Mouse (Mus musculus) MEL (cell line): ENCODE measurements around the gene Pinlyp. TPM values are rescaled to one million over a fixed set of nuclear protein-coding genes. Genes with fewer than 3 reads are reported as not detected.

Experiments
- DNase-seq: peaks from one replicate; pipeline ENCODE4 v3.0.0; 2011; ENCODE audit warnings: low read depth, low spot score
- H3K27ac ChIP-seq: 2 replicates; pipeline ENCODE4 v1.5.1; 2012; ENCODE audit warnings: low read depth, mild to moderate bottlenecking, control low read depth, low read length, moderate library complexity; ENCODE audit not compliant: control insufficient read depth
- H3K27me3 ChIP-seq, 2 experiments: fragments of 150-350 bp in 1 of 2; sonication (generic) in 1 of 2; 2 replicates each; pipeline ENCODE4 v1.6.1; 2012; ENCODE audit warnings: low read length in 2 of 2, mild to moderate bottlenecking in 2 of 2, improper control_type of control experiment in 1 of 2, moderate library complexity in 1 of 2; ENCODE audit not compliant: insufficient read depth in 2 of 2, control insufficient read depth in 1 of 2
- H3K36me3 ChIP-seq, 2 experiments: 2 replicates each; pipeline ENCODE4 v1.6.1; 2012 to 2014; ENCODE audit warnings: low read length in 2 of 2, improper control_type of control experiment in 1 of 2, inconsistent platforms in 1 of 2, mild to moderate bottlenecking in 1 of 2; ENCODE audit not compliant: insufficient read depth in 2 of 2, control insufficient read depth in 1 of 2
- H3K4me1 ChIP-seq, 2 experiments: fragments of 150-350 bp in 1 of 2; sonication (generic) in 1 of 2; 2 replicates each; pipeline ENCODE4 v1.6.1; 2012; ENCODE audit warnings: low read length in 2 of 2, improper control_type of control experiment in 1 of 2, mild to moderate bottlenecking in 1 of 2; ENCODE audit not compliant: insufficient read depth in 2 of 2, control insufficient read depth in 1 of 2
- H3K4me3 ChIP-seq, 2 experiments: fragments of 150-350 bp in 1 of 2; sonication (generic) in 1 of 2; 2 replicates each; pipeline ENCODE4 v1.5.1; 2012; ENCODE audit warnings: low read depth in 2 of 2, low read length in 2 of 2, mild to moderate bottlenecking in 2 of 2, moderate library complexity in 2 of 2, control low read depth in 1 of 2, improper control_type of control experiment in 1 of 2; ENCODE audit not compliant: control insufficient read depth in 1 of 2, insufficient read depth in 1 of 2
- H3K79me2 ChIP-seq: 2 replicates; pipeline ENCODE4 v1.6.1; 2012; ENCODE audit warnings: mild to moderate bottlenecking, low read length, moderate library complexity; ENCODE audit not compliant: control insufficient read depth, poor library complexity, insufficient read depth
- H3K9ac ChIP-seq: 2 replicates; pipeline ENCODE4 v1.6.1; 2012; ENCODE audit warnings: low read depth, mild to moderate bottlenecking, control low read depth, low read length, moderate library complexity; ENCODE audit not compliant: control insufficient read depth, poor library complexity, severe bottlenecking
- H3K9me3 ChIP-seq: fragments of 150-350 bp; sonication (generic); replicated peaks from 2 replicates; pipeline ENCODE4 v1.6.1; 2012; ENCODE audit warnings: mild to moderate bottlenecking, low read length, improper control_type of control experiment, moderate library complexity; ENCODE audit not compliant: insufficient read depth
- BHLHE40 ChIP-seq: IDR thresholded peaks from 2 replicates; pipeline ENCODE4 v1.6.1; 2012; ENCODE audit warnings: low read depth, mild to moderate bottlenecking, inconsistent platforms, low read length, improper control_type of control experiment, borderline replicate concordance
- E2F4 ChIP-seq: IDR thresholded peaks from 2 replicates; pipeline ENCODE4 v1.6.1; 2011; ENCODE audit warnings: low read depth, low read length, improper control_type of control experiment, borderline replicate concordance
- EP300 ChIP-seq, 2 experiments: IDR thresholded peaks; 2 replicates each; pipeline ENCODE4 v1.6.1; 2011; ENCODE audit warnings: improper control_type of control experiment in 2 of 2, low read length in 2 of 2, low read depth in 1 of 2, mild to moderate bottlenecking in 1 of 2
- ETS1 ChIP-seq: IDR thresholded peaks from 2 replicates; pipeline ENCODE4 v1.6.1; 2012; ENCODE audit warnings: low read depth, mild to moderate bottlenecking, inconsistent platforms, low read length, improper control_type of control experiment, moderate library complexity
- JUND ChIP-seq: IDR thresholded peaks from 2 replicates; pipeline ENCODE4 v1.6.1; 2011; ENCODE audit warnings: low read depth, mild to moderate bottlenecking, improper control_type of control experiment, low read length
- KAT2A ChIP-seq: conservative IDR thresholded peaks from 2 replicates; pipeline ENCODE4 v1.6.1; 2012; ENCODE audit warnings: low read depth, low read length, improper control_type of control experiment, inconsistent platforms
- MAX ChIP-seq: IDR thresholded peaks from 2 replicates; pipeline ENCODE4 v1.6.1; 2011; ENCODE audit warnings: low read length, improper control_type of control experiment
- MAZ ChIP-seq: IDR thresholded peaks from 2 replicates; pipeline ENCODE4 v1.6.1; 2012; ENCODE audit warnings: low read depth, mild to moderate bottlenecking, inconsistent platforms, low read length, improper control_type of control experiment
- MEF2A ChIP-seq: IDR thresholded peaks from 2 replicates; pipeline ENCODE4 v1.6.1; 2014; ENCODE audit warnings: low read depth, mild to moderate bottlenecking, inconsistent platforms, low read length, improper control_type of control experiment; ENCODE audit not compliant: poor library complexity, insufficient replicate concordance, severe bottlenecking; ENCODE audit errors: extremely low read depth
- MYB ChIP-seq: IDR thresholded peaks from 2 replicates; pipeline ENCODE4 v1.6.1; 2011; ENCODE audit warnings: mild to moderate bottlenecking, low read depth, low read length, improper control_type of control experiment
- MYC ChIP-seq: IDR thresholded peaks from 2 replicates; pipeline ENCODE4 v1.6.1; 2011; ENCODE audit warnings: low read depth, mild to moderate bottlenecking, low read length, improper control_type of control experiment, moderate library complexity
- POLR2A ChIP-seq, 2 experiments: IDR thresholded peaks; 2 replicates each; pipeline ENCODE4 v1.6.1; 2011 to 2012; ENCODE audit warnings: low read length in 2 of 2, mild to moderate bottlenecking in 2 of 2, control low read depth in 1 of 2, improper control_type of control experiment in 1 of 2, low read depth in 1 of 2, moderate library complexity in 1 of 2; ENCODE audit not compliant: control insufficient read depth in 1 of 2, insufficient read depth in 1 of 2, poor library complexity in 1 of 2
- POLR2AphosphoS2 ChIP-seq: IDR thresholded peaks from 2 replicates; pipeline ENCODE4 v1.6.1; 2011; ENCODE audit warnings: low read length, improper control_type of control experiment
- POLR2AphosphoS5 ChIP-seq: IDR thresholded peaks from 2 replicates; pipeline ENCODE4 v1.6.1; 2012; ENCODE audit warnings: low read depth, borderline replicate concordance, mild to moderate bottlenecking, inconsistent platforms, low read length, moderate library complexity, mixed read lengths
- RAD21 ChIP-seq: IDR thresholded peaks from 2 replicates; pipeline ENCODE4 v1.6.1; 2011; ENCODE audit warnings: mild to moderate bottlenecking, low read depth, low read length, improper control_type of control experiment
- TAL1 ChIP-seq: IDR thresholded peaks from 2 replicates; pipeline ENCODE4 v1.6.1; 2012; ENCODE audit warnings: mild to moderate bottlenecking, inconsistent platforms, low read length, moderate library complexity, mixed read lengths
- TBP ChIP-seq: IDR thresholded peaks from 2 replicates; pipeline ENCODE4 v1.8.0; 2011; ENCODE audit warnings: low read depth, low read length, improper control_type of control experiment
- USF1 ChIP-seq: IDR thresholded peaks from 2 replicates; pipeline ENCODE4 v1.6.1; 2014; ENCODE audit warnings: low read depth, mild to moderate bottlenecking, inconsistent platforms, low read length, improper control_type of control experiment, moderate library complexity
- polyA plus RNA-seq, 2 experiments: library from polyadenylated mRNA; stranded (reverse) in 1 of 2; unstranded in 1 of 2; fragments of >175 nt in 1 of 2; fragments of >200 nt in 1 of 2; gene quantifications; 2 replicates each; pipeline versions ENCODE4 v1.2.1 to v1.2.4; 2012; ENCODE audit warnings: low replicate concordance in 2 of 2, low read depth in 1 of 2; ENCODE audit not compliant: insufficient read length in 2 of 2, insufficient read depth in 1 of 2, missing spikeins in 1 of 2
- total RNA-seq: library from RNA; depleted of rRNA; stranded (reverse); fragments of 300-350 nt; gene quantifications from 2 replicates; pipeline ENCODE4 v1.2.3, GENCODE M21; 2012

Gene Pinlyp
- total and polyA plus RNA-seq, 3 experiments: not detected

- TF ChIP-seq POLR2A (IDR thresholded peaks at IDR 0.05; ENCODE audit: control insufficient read depth in 1 of 2, insufficient read depth in 1 of 2, low read depth in 1 of 2, low read length in 2 of 2, poor library complexity in 1 of 2): no peak
- TF ChIP-seq, all 39 proteins: peak for 6
Observed at GRCm38 (mm10) chr7:24591735-24592134, 45.8 kb upstream of the Pinlyp start (continued).

GRCm38 (mm10) chr7:24588336-24588735 lies 42.4 kb upstream of the Pinlyp start:
- Histone ChIP-seq H3K4me1 (peaks cover 2 to 20% of the 10 kb centered on the region in 2 experiments; a peak in 3 of 4 replicates), H3K27me3 (no peaks in the 10 kb centered on the region), H3K79me2 (no peaks in the 10 kb centered on the region), H3K27ac (no peak overlapping the region), H3K4me3 (no peak overlapping the region), H3K9me3 (no peaks in the 10 kb centered on the region), H3K9ac (no peak overlapping the region), H3K36me3 (peaks cover 0 to 12% of the 10 kb centered on the region in 2 experiments; a peak in 2 of 4 replicates)
- TF ChIP-seq MYB: no peak
- TF ChIP-seq E2F4: no peak
- TF ChIP-seq KAT2A: no peak
- TF ChIP-seq BHLHE40: no peak
- no peak for TF ChIP-seq ETS1
- no peak for TF ChIP-seq MEF2A
- no peak for TF ChIP-seq MAX
- no peak for TF ChIP-seq USF1
- TF ChIP-seq POLR2AphosphoS2: no peak
- TF ChIP-seq JUND: no peak
- no peak for TF ChIP-seq EP300 (IDR thresholded peaks at IDR 0.05; ENCODE audit: low read depth in 1 of 2, low read length in 2 of 2)
- TF ChIP-seq POLR2A (IDR thresholded peaks at IDR 0.05; ENCODE audit: control insufficient read depth in 1 of 2, insufficient read depth in 1 of 2, low read depth in 1 of 2, low read length in 2 of 2, poor library complexity in 1 of 2): no peak
- no peak for TF ChIP-seq TAL1
- no peak for TF ChIP-seq MAZ
- no peak for TF ChIP-seq TBP
- no peak for TF ChIP-seq POLR2AphosphoS5
- no peak for TF ChIP-seq RAD21
- TF ChIP-seq MYC: no peak
- no peak for DNase-seq
